Mouse (Mus musculus) olfactory bulb, adult 2 months (tissue): ENCODE results near the gene Dnmt1.

Experiments used
- CTCF ChIP-seq: fragments of 200-500 bp; IDR thresholded peaks from 2 replicates; pipeline ENCODE4 v1.5.1; 2012; ENCODE audit warnings: low read depth, mild to moderate bottlenecking, low read length, moderate library complexity; ENCODE audit not compliant: insufficient read depth
- POLR2A ChIP-seq: fragments of 200-500 bp; IDR thresholded peaks from 2 replicates; pipeline ENCODE4 v1.6.1; 2012; ENCODE audit warnings: mild to moderate bottlenecking, low read depth, low read length, moderate library complexity; ENCODE audit not compliant: insufficient read depth

GRCm38 (mm10) chr9:20990861-20991260 is 31.2 kb upstream of the Dnmt1 start:
- TF ChIP-seq CTCF = no peak
- TF ChIP-seq POLR2A = no peak
